Mouse (Mus musculus) CH12.LX (cell line): ENCODE measurements around the gene Cdh24. TPM values are rescaled to one million over a fixed set of nuclear protein-coding genes. Genes with fewer than 3 reads are reported as not detected.
A peak's percentile ranks its signal among the peaks of the same experiment; 100 is the strongest.

ENCODE experiments used
- DNase-seq: peaks from one replicate; pipeline ENCODE4 v3.0.0-alpha.2; 2013; ENCODE audit errors: extremely low read depth
- H3K27ac ChIP-seq: 2 replicates; pipeline ENCODE4 v1.5.1; 2012; ENCODE audit warnings: low read depth, mild to moderate bottlenecking, control low read depth, moderate library complexity; ENCODE audit not compliant: insufficient read depth
- H3K27me3 ChIP-seq: replicated peaks from 2 replicates; pipeline ENCODE3; 2012; ENCODE audit warnings: inconsistent platforms
- H3K36me3 ChIP-seq, 2 experiments: replicated peaks in 1 of 2; 2 replicates each; pipeline versions ENCODE3 to v1.6.1; 2012; ENCODE audit warnings: inconsistent platforms in 1 of 2, low read length in 1 of 2, mild to moderate bottlenecking in 1 of 2, mixed read lengths in 1 of 2, moderate library complexity in 1 of 2; ENCODE audit not compliant: control insufficient read depth in 1 of 2, insufficient read depth in 1 of 2
- H3K4me1 ChIP-seq, 2 experiments: 2 replicates each; pipeline ENCODE4 v1.6.1; 2012; ENCODE audit warnings: inconsistent platforms in 1 of 2, moderate library complexity in 1 of 2; ENCODE audit not compliant: insufficient read depth in 2 of 2, control insufficient read depth in 1 of 2
- H3K4me2 ChIP-seq: 2 replicates; pipeline ENCODE4 v1.6.1; 2012; ENCODE audit warnings: low read depth, mild to moderate bottlenecking, control low read depth; ENCODE audit not compliant: poor library complexity, insufficient read depth, severe bottlenecking
- H3K4me3 ChIP-seq, 3 experiments: fragments of 150-350 bp in 1 of 3; sonication (generic) in 1 of 3; replicated peaks in 1 of 3; 2 replicates each; pipeline versions ENCODE3 to v1.5.1; 2011 to 2012; ENCODE audit warnings: low read depth in 2 of 3, low read length in 2 of 3, mild to moderate bottlenecking in 2 of 3, moderate library complexity in 2 of 3, control low read depth in 1 of 3, improper control_type of control experiment in 1 of 3, inconsistent platforms in 1 of 3, mixed read lengths in 1 of 3; ENCODE audit not compliant: poor library complexity in 1 of 3
- H3K79me2 ChIP-seq: replicated peaks from 2 replicates; pipeline ENCODE4 v1.6.1; 2012; ENCODE audit warnings: mild to moderate bottlenecking, moderate library complexity; ENCODE audit not compliant: control insufficient read depth, poor library complexity, insufficient read depth, severe bottlenecking; ENCODE audit errors: extremely low read depth
- H3K9ac ChIP-seq: 2 replicates; pipeline ENCODE4 v1.6.1; 2012; ENCODE audit warnings: low read depth, mild to moderate bottlenecking, control low read depth, moderate library complexity; ENCODE audit not compliant: insufficient read depth
- H3K9me3 ChIP-seq: replicated peaks from 2 replicates; pipeline ENCODE3; 2012; ENCODE audit warnings: low read length, inconsistent platforms, mixed read lengths
- BHLHE40 ChIP-seq: IDR thresholded peaks from 2 replicates; pipeline ENCODE4 v1.6.1; 2011; ENCODE audit warnings: mild to moderate bottlenecking, low read depth, low read length, improper control_type of control experiment
- CTCF ChIP-seq, 2 experiments: IDR thresholded peaks in 1 of 2; conservative IDR thresholded peaks in 1 of 2; 2 replicates each; pipeline ENCODE4 v1.5.1; 2011 to 2012; ENCODE audit warnings: low read depth in 2 of 2, low read length in 2 of 2, improper control_type of control experiment in 1 of 2, inconsistent platforms in 1 of 2, mild to moderate bottlenecking in 1 of 2, moderate library complexity in 1 of 2
- ETS1 ChIP-seq: conservative IDR thresholded peaks from 2 replicates; pipeline ENCODE4 v1.6.1; 2012; ENCODE audit warnings: low read depth, mild to moderate bottlenecking, inconsistent platforms, low read length, improper control_type of control experiment, moderate library complexity
- MAFK ChIP-seq: IDR thresholded peaks from 2 replicates; pipeline ENCODE4 v1.6.1; 2011; ENCODE audit warnings: low read length, improper control_type of control experiment; ENCODE audit not compliant: insufficient replicate concordance
- MAX ChIP-seq: IDR thresholded peaks from 2 replicates; pipeline ENCODE4 v1.6.1; 2011; ENCODE audit warnings: low read length, improper control_type of control experiment
- MAZ ChIP-seq: IDR thresholded peaks from 2 replicates; pipeline ENCODE4 v1.6.1; 2012; ENCODE audit warnings: low read depth, mild to moderate bottlenecking, inconsistent platforms, low read length, improper control_type of control experiment, moderate library complexity
- MXI1 ChIP-seq: IDR thresholded peaks from 2 replicates; pipeline ENCODE4 v1.6.1; 2011; ENCODE audit warnings: mild to moderate bottlenecking, low read depth, low read length, improper control_type of control experiment
- MYC ChIP-seq: IDR thresholded peaks from 2 replicates; pipeline ENCODE4 v1.6.1; 2011; ENCODE audit warnings: low read depth, mild to moderate bottlenecking, improper control_type of control experiment, low read length
- NELFE ChIP-seq: IDR thresholded peaks from 2 replicates; pipeline ENCODE4 v1.6.1; 2011; ENCODE audit warnings: low read depth, low read length, improper control_type of control experiment
- NRF1 ChIP-seq: IDR thresholded peaks from 2 replicates; pipeline ENCODE4 v1.6.1; 2014; ENCODE audit warnings: low read depth, mild to moderate bottlenecking, inconsistent platforms, low read length, improper control_type of control experiment, moderate library complexity
- RAD21 ChIP-seq: IDR thresholded peaks from 2 replicates; pipeline ENCODE4 v1.6.1; 2011; ENCODE audit warnings: low read depth, mild to moderate bottlenecking, low read length, improper control_type of control experiment, moderate library complexity
- SMC3 ChIP-seq: IDR thresholded peaks from 2 replicates; pipeline ENCODE4 v1.6.1; 2011; ENCODE audit warnings: low read depth, low read length, improper control_type of control experiment
- USF1 ChIP-seq: IDR thresholded peaks from 2 replicates; pipeline ENCODE4 v1.6.1; 2014; ENCODE audit warnings: low read depth, mild to moderate bottlenecking, inconsistent platforms, low read length, improper control_type of control experiment
- ZC3H11A ChIP-seq: IDR thresholded peaks from 2 replicates; pipeline ENCODE4 v1.6.1; 2012; ENCODE audit warnings: low read depth, mild to moderate bottlenecking, inconsistent platforms, low read length, improper control_type of control experiment
- ZNF384 ChIP-seq: IDR thresholded peaks from 2 replicates; pipeline ENCODE4 v1.6.1; 2012; ENCODE audit warnings: low read depth, low read length, improper control_type of control experiment, inconsistent platforms
- dilution Hi-C: fragments of 300-500 bp; cut with MboI; formaldehyde crosslinking; loops from 2 replicates; pipeline ENCODE4 v1.14.3; 2020; ENCODE audit warnings: low sequenced_read_pairs; ENCODE audit not compliant: extremely low pct_unique_long_range_greater_than_20kb, extremely low pct_ligation_motif_present
- in situ Hi-C: fragments of 300-500 bp; cut with MboI; formaldehyde crosslinking; loops from 3 replicates; pipeline ENCODE4 v1.14.3; 2019; ENCODE audit warnings: low sequenced_read_pairs, low pct_ligation_motif_present, low pct_unique_long_range_greater_than_20kb, mixed read lengths
- polyA plus RNA-seq: library from polyadenylated mRNA; unstranded; fragments of >175 nt; gene quantifications from 2 replicates; pipeline ENCODE4 v1.2.1, GENCODE M21; 2012; ENCODE audit warnings: low read depth; ENCODE audit not compliant: insufficient read length
- total RNA-seq, 2 experiments: library from RNA; depleted of rRNA; stranded (reverse); fragments of 300-350 nt in 1 of 2; fragments of >200 nt in 1 of 2; gene quantifications; 2 replicates each; pipeline ENCODE4 v1.2.3; 2012 to 2014

The Cdh24 gene
- total and polyA plus RNA-seq, 3 experiments, result 1.0 to 4.9 (median 1.6) TPM

- Histone ChIP-seq H3K36me3 (peaks cover 59 to 96% of the 10 kb centered on the region in 2 experiments), H3K79me2 (no peaks in the 10 kb centered on the region), H3K9me3 (no peaks in the 10 kb centered on the region), H3K4me1 (no peaks in the 10 kb centered on the region), H3K4me3 (no peak overlapping the region), H3K27ac (no peak overlapping the region), H3K4me2 (no peak overlapping the region), H3K27me3 (no peaks in the 10 kb centered on the region), H3K9ac (no peak overlapping the region)
- DNase-seq, result no peak
- in situ Hi-C loops (loop anchor here (10.0 to 25.0 kb wide), 2 partner anchors 59 to 572 kb away; partner anchors contain the start of gene Ajuba), dilution Hi-C loops (no loop called here)
- TF ChIP-seq SMC3 (peak; percentile 28), ZC3H11A (no peak), MAX (no peak), NELFE (no peak), CTCF (conservative IDR thresholded peaks at IDR 0.05 in 1 of 2, IDR thresholded peaks at IDR 0.05 in 1 of 2; ENCODE audit: low read depth in 2 of 2, low read length in 2 of 2) (peak in 1 of 2 experiments; percentile 35; a peak in 2 of 4 replicates), MYC (no peak), MXI1 (no peak), ETS1 (no peak), ZNF384 (no peak), USF1 (no peak), MAFK (no peak), NRF1 (no peak), MAZ (no peak)
Observed at GRCm38 (mm10) chr14:54634182-54634581, 7.0 kb downstream of the Cdh24 start.

- H3K36me3 ChIP-seq, result peaks cover 55 to 88% of the 10 kb centered on the region in 2 experiments
Observed at GRCm38 (mm10) chr14:54632252-54632651, 8.9 kb downstream of the Cdh24 start.

More at GRCm38 (mm10) chr14:54632252-54632651, 8.9 kb downstream of the Cdh24 start:
- Histone ChIP-seq H3K4me2 (no peak overlapping the region), H3K9me3 (no peaks in the 10 kb centered on the region), H3K79me2 (no peaks in the 10 kb centered on the region), H3K4me3 (no peak overlapping the region), H3K27ac (no peak overlapping the region), H3K4me1 (no peaks in the 10 kb centered on the region), H3K27me3 (no peaks in the 10 kb centered on the region), H3K9ac (no peak overlapping the region)
- TF ChIP-seq ETS1 (no peak), MAZ (no peak), RAD21 (no peak), CTCF (conservative IDR thresholded peaks at IDR 0.05 in 1 of 2, IDR thresholded peaks at IDR 0.05 in 1 of 2; ENCODE audit: low read depth in 2 of 2, low read length in 2 of 2) (no peak), BHLHE40 (no peak)
- in situ Hi-C loops (loop anchor here (10.0 to 25.0 kb wide), 2 partner anchors 57 to 570 kb away; partner anchors contain the start of gene Ajuba), dilution Hi-C loops (no loop called here)
- DNase-seq, result no peak
